In the genomic region with DNA sequence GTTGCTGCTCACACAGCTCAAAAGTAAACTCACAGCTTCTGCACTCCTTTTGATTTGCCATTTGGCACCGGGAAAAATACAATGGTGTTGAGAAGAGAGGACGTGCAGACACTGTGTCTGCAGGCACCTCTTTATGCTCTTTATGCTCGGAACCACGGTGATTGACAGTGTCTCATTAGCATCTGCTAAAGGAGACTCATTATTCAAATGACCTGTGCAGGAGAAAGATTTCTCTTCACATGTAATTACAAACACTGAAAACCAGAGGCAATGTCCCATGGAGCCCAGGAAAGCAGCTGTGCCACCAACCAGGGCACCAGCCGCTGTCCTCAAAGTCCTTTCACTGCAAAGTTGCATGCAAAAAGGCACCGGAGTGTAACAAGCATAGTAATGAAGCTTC, we compare ENCODE assay signal across 16 mouse cellular contexts.
DNase-seq lines count a peak whose midpoint lies in the region; ATAC-seq and TF ChIP-seq lines count a peak whose summit lies in the region.
"Had no signal": no experiment of that assay in that cellular context is flagged by ENCODE, and none has a peak within 500 bp of the region (broad histone marks: within the 10 kb centered on the region; RNA-seq: fewer than 3 reads in every experiment).

No protein-coding gene starts in this region.

- 0 out of 2 replicates have a peak, but pooled peaks cover 2% of the 10 kb centered on the region for H3K4me1 ChIP-seq in neural tube, embryonic 11.5 days (ENCODE audit: control insufficient read depth, insufficient read depth, low read length)
- no peaks in the 10 kb centered on the region for H3K4me1 ChIP-seq in forebrain, postnatal 0 days (ENCODE audit: insufficient read depth)
- H3K4me1 ChIP-seq in midbrain, embryonic 13.5 days (replicated peaks): peaks cover 16% of the 10 kb centered on the region
- H3K4me1 ChIP-seq in kidney, embryonic 16.5 days (ENCODE audit: insufficient read depth, low read length): no peaks in the 10 kb centered on the region
- H3K4me1 ChIP-seq: embryonic facial prominence, embryonic 12.5 days had no signal

- no peaks in the 10 kb centered on the region for H3K27me3 ChIP-seq in neural tube, embryonic 11.5 days (ENCODE audit: control insufficient read depth, insufficient read depth, low read length)
- no peaks in the 10 kb centered on the region for H3K27me3 ChIP-seq in forebrain, postnatal 0 days (ENCODE audit: insufficient read depth, low read length)
- no peaks in the 10 kb centered on the region for H3K27me3 ChIP-seq in midbrain, embryonic 13.5 days
- H3K27me3 ChIP-seq in kidney, embryonic 16.5 days (ENCODE audit: insufficient read depth, low read length): no peaks in the 10 kb centered on the region
- H3K27me3 ChIP-seq: embryonic facial prominence, embryonic 12.5 days had no signal

- ATAC-seq in neural tube, embryonic 11.5 days (ENCODE audit: insufficient read depth, low FRiP score, low TSS enrichment): peak; percentile 90
- ATAC-seq in forebrain, postnatal 0 days: peak; percentile 77
- peak; percentile 96 for ATAC-seq in midbrain, embryonic 13.5 days
- ATAC-seq in kidney, embryonic 16.5 days (ENCODE audit: low FRiP score, low TSS enrichment): no peak
- ATAC-seq: inflammation-experienced regulatory T-cells, adult 6 months had no signal

- no peaks in the 10 kb centered on the region for H3K9me3 ChIP-seq in neural tube, embryonic 11.5 days (ENCODE audit: control insufficient read depth, low read length)
- H3K9me3 ChIP-seq in forebrain, postnatal 0 days (ENCODE audit: low read length): no peaks in the 10 kb centered on the region
- H3K9me3 ChIP-seq in midbrain, embryonic 13.5 days: no peaks in the 10 kb centered on the region
- no peaks in the 10 kb centered on the region for H3K9me3 ChIP-seq in kidney, embryonic 16.5 days (ENCODE audit: low read length)
- H3K9me3 ChIP-seq: embryonic facial prominence, embryonic 12.5 days had no signal

- WGBS in neural tube, embryonic 11.5 days: 41% methylated on average over 6 of the region's 6 CpGs
- 10% methylated on average over 6 of the region's 6 CpGs for WGBS in forebrain, postnatal 0 days
- WGBS in midbrain, embryonic 13.5 days: 12% methylated on average over 6 of the region's 6 CpGs
- 44% methylated on average over 6 of the region's 6 CpGs for WGBS in kidney, embryonic 16.5 days

- H3K36me3 ChIP-seq in neural tube, embryonic 11.5 days (ENCODE audit: control insufficient read depth, insufficient read depth, low read length): no peaks in the 10 kb centered on the region
- no peaks in the 10 kb centered on the region for H3K36me3 ChIP-seq in forebrain, postnatal 0 days (ENCODE audit: insufficient read depth)
- H3K36me3 ChIP-seq in midbrain, embryonic 13.5 days: no peaks in the 10 kb centered on the region
- H3K36me3 ChIP-seq in kidney, embryonic 16.5 days (ENCODE audit: insufficient read depth, low read length): no peaks in the 10 kb centered on the region
- H3K36me3 ChIP-seq: embryonic facial prominence, embryonic 12.5 days had no signal

- TF ChIP-seq CTCF in forebrain, postnatal 0 days (IDR thresholded peaks at IDR 0.05; ENCODE audit: low read depth): no peak

- DNase-seq in neural tube, embryonic 11.5 days (ENCODE audit: low spot score): peak; percentile 43
- no peak for DNase-seq in neural tube, embryonic 10.5 days (ENCODE audit: extremely low spot score, low spot score)
- DNase-seq in forebrain, postnatal 0 days: no peak
- DNase-seq in frontal cortex, postnatal 36 days (ENCODE audit: low spot score in 2 of 2): no peak
- DNase-seq in spleen, postnatal 14 days (ENCODE audit: low spot score in 2 of 2): no peak
- DNase-seq: adrenal gland, postnatal 14 days; B cell, adult 2 months; cerebellum, postnatal 10 days; lung, postnatal 36 days; thymus, postnatal 36 days had no signal

- no peak overlapping the region for H3K4me3 ChIP-seq in neural tube, embryonic 11.5 days (ENCODE audit: low read depth, low read length)
- H3K4me3 ChIP-seq in forebrain, postnatal 0 days (ENCODE audit: low read depth, low read length): no peak overlapping the region
- H3K4me3 ChIP-seq in midbrain, embryonic 13.5 days (replicated peaks): no peak overlapping the region
- no peak overlapping the region for H3K4me3 ChIP-seq in kidney, embryonic 16.5 days (ENCODE audit: low read length)
- H3K4me3 ChIP-seq: embryonic facial prominence, embryonic 12.5 days had no signal

- no peak overlapping the region for H3K4me2 ChIP-seq in neural tube, embryonic 11.5 days (ENCODE audit: low read depth)
- no peak overlapping the region for H3K4me2 ChIP-seq in forebrain, postnatal 0 days (ENCODE audit: low read depth)
- peak overlapping the region; percentile 23 for H3K4me2 ChIP-seq in midbrain, embryonic 13.5 days (replicated peaks)
- no peak overlapping the region for H3K4me2 ChIP-seq in kidney, embryonic 16.5 days (replicated peaks; ENCODE audit: low read depth, low read length)
- H3K4me2 ChIP-seq: embryonic facial prominence, embryonic 12.5 days had no signal

- no peak overlapping the region for H3K9ac ChIP-seq in neural tube, embryonic 11.5 days (ENCODE audit: low read length)
- H3K9ac ChIP-seq in forebrain, postnatal 0 days: no peak overlapping the region
- H3K9ac ChIP-seq in midbrain, embryonic 13.5 days (replicated peaks): no peak overlapping the region
- no peak overlapping the region for H3K9ac ChIP-seq in kidney, embryonic 16.5 days (replicated peaks; ENCODE audit: low read length)
- H3K9ac ChIP-seq: embryonic facial prominence, embryonic 12.5 days had no signal

- no peak overlapping the region for H3K27ac ChIP-seq in neural tube, embryonic 11.5 days (ENCODE audit: low read depth, low read length)
- H3K27ac ChIP-seq in forebrain, postnatal 0 days (ENCODE audit: low read depth, low read length): no peak overlapping the region
- peak overlapping the region; percentile 58 for H3K27ac ChIP-seq in midbrain, embryonic 13.5 days
- no peak overlapping the region for H3K27ac ChIP-seq in kidney, embryonic 16.5 days (ENCODE audit: low read length)
- H3K27ac ChIP-seq: embryonic facial prominence, embryonic 12.5 days; kidney, postnatal 0 days; stomach, postnatal 0 days had no signal
